Mouse (Mus musculus) heart, embryonic 15.5 days (tissue): ENCODE measurements around the gene Cnn3. TPM values are rescaled to one million over a fixed set of nuclear protein-coding genes. Genes with fewer than 3 reads are reported as not detected.

Experiments
- ATAC-seq: fragments of 200-750 bp; cut with Nextera tagmentation; replicated peaks from 2 replicates; pipeline ENCODE4 v1.8.0; 2017; ENCODE audit warnings: low read depth, moderate TSS enrichment; ENCODE audit not compliant: insufficient number of reproducible peaks, insufficient read depth, low FRiP score
- H3K27ac ChIP-seq: fragments of 300-500 bp; sonication (generic); 2 replicates; pipeline ENCODE4 v1.5.1; 2015; ENCODE audit warnings: mild to moderate bottlenecking, inconsistent platforms
- H3K27me3 ChIP-seq: fragments of 300-500 bp; sonication (generic); 2 replicates; pipeline ENCODE4 v1.6.1; 2015; ENCODE audit warnings: inconsistent platforms
- H3K36me3 ChIP-seq: fragments of 300-500 bp; sonication (generic); 2 replicates; pipeline ENCODE4 v1.6.1; 2015; ENCODE audit warnings: mild to moderate bottlenecking, inconsistent platforms
- H3K4me1 ChIP-seq: fragments of 300-500 bp; sonication (generic); replicated peaks from 2 replicates; pipeline ENCODE4 v1.6.1; 2015; ENCODE audit warnings: inconsistent platforms
- H3K4me2 ChIP-seq: fragments of 300-500 bp; sonication (generic); 2 replicates; pipeline ENCODE4 v1.6.1; 2015; ENCODE audit warnings: inconsistent platforms, mild to moderate bottlenecking, moderate library complexity
- H3K4me3 ChIP-seq: fragments of 300-500 bp; sonication (generic); 2 replicates; pipeline ENCODE4 v1.5.1; 2015; ENCODE audit warnings: mild to moderate bottlenecking, inconsistent platforms
- H3K9ac ChIP-seq: fragments of 300-500 bp; sonication (generic); 2 replicates; pipeline ENCODE4 v1.6.1; 2015; ENCODE audit warnings: mild to moderate bottlenecking, inconsistent platforms
- H3K9me3 ChIP-seq: fragments of 300-500 bp; sonication (generic); replicated peaks from 2 replicates; pipeline ENCODE4 v1.6.1; 2016; ENCODE audit warnings: inconsistent platforms
- WGBS: fragments of 180-500 bp; shearing (Covaris S2); methylation state at CpG from one replicate; pipeline ENCODE4 v1.1.7; 2015; ENCODE audit warnings: mixed read lengths; 5-methylcytosine and 5-hydroxymethylcytosine counted together
- polyA plus RNA-seq: library from polyadenylated mRNA; unstranded; fragments of >200 nt; fragmentation: Nextera tagmentation; extraction: Ambion mirVana; gene quantifications from 2 replicates; pipeline ENCODE4 v1.2.1, GENCODE M21; 2015

The Cnn3 gene
- polyA plus RNA-seq, 1 experiment from 2014 or later: 341 TPM

- H3K36me3 ChIP-seq: no peaks in the 10 kb centered on the region
- no peaks in the 10 kb centered on the region for H3K27me3 ChIP-seq
- no peak overlapping the region for H3K4me3 ChIP-seq
- no peak overlapping the region for H3K9ac ChIP-seq
- WGBS: 26% methylated on average over 5 of the region's 5 CpGs
- no peak overlapping the region for H3K27ac ChIP-seq
- no peaks in the 10 kb centered on the region for H3K9me3 ChIP-seq
- peak overlapping the region; percentile 4; the same call in 1 of the 2 replicates for H3K4me2 ChIP-seq
- peak; percentile 39; the same call in 1 of the 2 replicates for ATAC-seq
- peaks cover 6% of the 10 kb centered on the region for H3K4me1 ChIP-seq
Measured at GRCm38 (mm10) chr3:121500734-121501133, 74.4 kb downstream of the Cnn3 start.

DNA sequence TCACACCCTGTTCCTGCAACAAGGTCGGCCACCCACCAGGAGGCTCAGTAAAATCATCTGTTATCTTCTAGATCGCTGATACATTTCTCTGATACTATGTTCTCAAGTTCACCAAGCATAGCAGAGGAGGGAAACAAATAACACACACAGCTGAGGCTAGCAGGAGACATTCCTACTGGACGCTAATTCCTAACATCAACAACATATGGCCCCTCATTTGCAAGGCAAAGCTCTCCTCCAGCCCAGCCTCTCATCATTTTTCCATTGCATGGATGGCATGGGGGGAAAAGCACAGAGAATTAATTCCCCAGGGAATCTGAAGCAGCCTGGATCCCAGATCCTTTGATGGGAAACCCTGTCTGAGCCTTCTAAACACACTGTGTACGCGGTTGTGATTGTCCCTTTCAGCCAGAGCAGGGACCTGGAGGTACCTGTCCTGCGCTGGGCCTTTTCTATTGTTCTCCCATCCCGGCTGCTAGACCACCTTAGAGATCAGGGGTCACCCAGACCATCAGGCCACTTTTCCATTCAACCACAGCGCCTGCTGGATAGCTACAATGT, 78.7 kb downstream of the Cnn3 start:
- 61% methylated on average over 8 of the region's 8 CpGs for WGBS
- Histone ChIP-seq H3K4me2 (no peak overlapping the region), H3K4me3 (no peak overlapping the region), H3K4me1 (peaks cover 17% of the 10 kb centered on the region), H3K36me3 (no peaks in the 10 kb centered on the region), H3K9ac (no peak overlapping the region), H3K27ac (no peak overlapping the region), H3K27me3 (no peaks in the 10 kb centered on the region), H3K9me3 (no peaks in the 10 kb centered on the region)
- no peak for ATAC-seq

DNA sequence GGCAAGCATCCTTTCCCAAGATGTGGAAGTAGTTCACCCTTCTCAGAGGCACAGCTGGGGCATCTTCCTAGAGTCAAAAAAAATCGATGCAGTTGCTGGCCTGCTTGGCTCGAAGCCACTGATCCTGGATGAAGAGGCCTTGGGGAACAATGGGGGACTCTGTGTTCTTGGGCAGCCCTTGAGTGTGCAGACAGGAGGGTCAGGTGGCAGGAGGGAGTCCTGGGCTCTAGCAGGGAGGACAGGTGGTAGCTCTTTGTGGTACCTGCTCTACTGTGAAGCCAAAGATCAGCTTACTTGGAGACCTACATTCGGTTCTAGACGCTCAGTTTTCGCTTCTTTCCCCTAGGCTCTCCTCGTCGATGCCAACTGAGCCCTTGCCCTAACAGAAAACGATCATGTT, 79.9 kb downstream of the Cnn3 start:
- no peak for ATAC-seq
- H3K27ac ChIP-seq: no peak overlapping the region

GRCm38 (mm10) chr3:121506756-121507155, 80.5 kb downstream of the Cnn3 start:
- WGBS: 79% methylated on average over 7 of the region's 7 CpGs
- Histone ChIP-seq H3K4me1 (peaks cover 12% of the 10 kb centered on the region; the same call in 1 of the 2 replicates), H3K36me3 (no peaks in the 10 kb centered on the region)

More for the DNA sequence above, 79.9 kb downstream of the Cnn3 start:
- H3K4me3 ChIP-seq: no peak overlapping the region
- H3K4me1 ChIP-seq: peaks cover 12% of the 10 kb centered on the region; the same call in 1 of the 2 replicates
- 88% methylated on average over 8 of the region's 8 CpGs for WGBS
- H3K4me2 ChIP-seq: no peak overlapping the region
- H3K27me3 ChIP-seq: no peaks in the 10 kb centered on the region
- no peak overlapping the region for H3K9ac ChIP-seq
- H3K36me3 ChIP-seq: no peaks in the 10 kb centered on the region
- no peaks in the 10 kb centered on the region for H3K9me3 ChIP-seq

GRCm38 (mm10) chr3:121507678-121508077, 81.4 kb downstream of the Cnn3 start:
- H3K27ac ChIP-seq: no peak overlapping the region
- no peak overlapping the region for H3K4me2 ChIP-seq
- H3K36me3 ChIP-seq: no peaks in the 10 kb centered on the region
- WGBS: 97% methylated on average over 14 of the region's 14 CpGs
- no peak overlapping the region for H3K9ac ChIP-seq
- no peaks in the 10 kb centered on the region for H3K9me3 ChIP-seq
- no peak overlapping the region for H3K4me3 ChIP-seq
- H3K27me3 ChIP-seq: no peaks in the 10 kb centered on the region
- no peak for ATAC-seq
- peaks cover 12% of the 10 kb centered on the region; the same call in 1 of the 2 replicates for H3K4me1 ChIP-seq

More at GRCm38 (mm10) chr3:121506756-121507155, 80.5 kb downstream of the Cnn3 start:
- ATAC-seq: no peak
- no peaks in the 10 kb centered on the region for H3K27me3 ChIP-seq
- no peak overlapping the region for H3K9ac ChIP-seq
- H3K4me3 ChIP-seq: no peak overlapping the region
- no peaks in the 10 kb centered on the region for H3K9me3 ChIP-seq
- no peak overlapping the region for H3K27ac ChIP-seq
- no peak overlapping the region for H3K4me2 ChIP-seq

Other genes with a start within 250 kb of the Cnn3 start
- 0.49 and 0.67 TPM in 2 replicates for gene Tmem56, start 143.4 kb upstream of the Cnn3 start, polyA plus RNA-seq
- gene Alg14, start 134.7 kb upstream of the Cnn3 start, polyA plus RNA-seq: 34.1 and 39.6 TPM in 2 replicates
- 0.94 and 2.2 TPM in 2 replicates for gene Slc44a3, start 105.9 kb downstream of the Cnn3 start, polyA plus RNA-seq
- not detected in 2 replicates for gene 4930432M17Rik, start 244.3 kb downstream of the Cnn3 start, polyA plus RNA-seq